Mouse (Mus musculus): ENCODE data around the gene Htt. TPM values are rescaled to one million over a fixed set of nuclear protein-coding genes. Genes with fewer than 3 reads are reported as not detected.
"Not testable (repeated sequence)": the region's sequence is repeated elsewhere in the genome, so short reads cannot be mapped to it uniquely, and the experiment has no call there.

Htt gene
- polyA plus RNA-seq, 1 experiment from 2014 or later = 13.7 TPM

DNA sequence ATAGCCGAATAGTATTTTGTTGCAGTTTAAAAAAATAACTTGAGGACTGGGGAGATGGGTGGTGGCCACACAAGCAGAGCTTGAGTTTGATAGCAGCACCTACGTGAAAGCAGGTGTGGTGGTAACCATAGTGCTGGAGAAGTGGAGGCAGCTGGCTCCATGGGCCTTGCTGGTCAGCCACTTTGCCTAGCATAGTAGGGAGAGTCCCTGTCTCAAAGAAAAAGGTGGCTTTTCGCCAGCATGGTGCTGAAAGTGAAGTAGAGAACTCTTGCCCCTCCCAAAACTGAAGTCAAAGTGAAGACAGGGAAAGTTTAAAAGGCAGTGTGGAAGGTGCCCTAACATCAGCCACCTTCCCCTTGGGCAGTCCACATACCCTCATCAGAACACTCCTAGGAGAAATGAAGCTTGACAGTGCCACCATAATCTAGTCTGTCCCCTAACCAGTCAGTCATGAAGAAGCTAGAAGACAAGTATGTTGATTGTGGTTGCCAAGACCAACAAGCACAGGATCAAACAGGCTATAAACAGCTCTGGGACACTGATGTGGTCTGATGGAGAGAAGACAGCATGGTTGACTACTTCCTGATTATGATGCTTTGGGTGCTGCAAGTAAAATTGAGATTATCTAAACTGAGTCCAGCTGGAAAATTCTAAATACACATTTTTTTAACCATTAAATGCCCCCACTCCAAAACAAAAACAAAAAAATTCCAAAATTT is 61.0 kb downstream of the Htt start:
- no peak overlapping the region for H3K27ac ChIP-seq (replicated peaks; ENCODE audit: low read depth, low read length)
- H3K4me2 ChIP-seq (ENCODE audit: low read depth, low read length) = no peak overlapping the region
- H3K9me3 ChIP-seq (ENCODE audit: control insufficient read depth, low read length) = no peaks in the 10 kb centered on the region
- no peaks in the 10 kb centered on the region for H3K4me1 ChIP-seq (ENCODE audit: control insufficient read depth, insufficient read depth, low read length)
- ATAC-seq (ENCODE audit: low read depth) (no peak), DNase-seq (ENCODE audit: low spot score) (no peak)
- peaks cover 76% of the 10 kb centered on the region for H3K36me3 ChIP-seq (ENCODE audit: control insufficient read depth, insufficient read depth, low read length)
- 84% methylated on average over 3 of the region's 3 CpGs for WGBS
- H3K4me3 ChIP-seq (ENCODE audit: low read depth, low read length) = no peak overlapping the region
- no peak overlapping the region for H3K9ac ChIP-seq (ENCODE audit: low read depth, low read length)
- H3K27me3 ChIP-seq (replicated peaks; ENCODE audit: control insufficient read depth, insufficient read depth, low read length) = no peaks in the 10 kb centered on the region

DNA sequence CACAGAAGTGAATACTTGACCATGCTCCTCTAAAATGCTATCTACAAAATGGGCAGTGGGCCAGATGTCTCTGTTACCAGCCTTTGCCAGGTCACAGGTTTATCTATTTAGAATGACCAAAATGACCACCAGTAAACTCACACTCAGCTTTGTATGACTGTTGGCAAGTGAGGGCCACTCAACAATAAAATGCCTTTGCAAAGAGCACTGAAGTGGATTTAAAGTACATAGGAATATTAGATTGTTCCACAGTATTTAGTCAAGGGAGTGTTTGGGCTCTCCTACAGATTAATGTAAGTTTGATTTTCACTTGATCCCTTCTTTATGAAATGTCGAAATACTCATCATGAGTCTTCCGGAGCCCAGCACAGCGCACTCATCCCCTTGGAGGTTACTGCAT is 92.5 kb downstream of the Htt start:
- H3K4me3 ChIP-seq (ENCODE audit: low read depth, low read length) = no peak overlapping the region
- no peak for DNase-seq (ENCODE audit: low spot score)

DNA sequence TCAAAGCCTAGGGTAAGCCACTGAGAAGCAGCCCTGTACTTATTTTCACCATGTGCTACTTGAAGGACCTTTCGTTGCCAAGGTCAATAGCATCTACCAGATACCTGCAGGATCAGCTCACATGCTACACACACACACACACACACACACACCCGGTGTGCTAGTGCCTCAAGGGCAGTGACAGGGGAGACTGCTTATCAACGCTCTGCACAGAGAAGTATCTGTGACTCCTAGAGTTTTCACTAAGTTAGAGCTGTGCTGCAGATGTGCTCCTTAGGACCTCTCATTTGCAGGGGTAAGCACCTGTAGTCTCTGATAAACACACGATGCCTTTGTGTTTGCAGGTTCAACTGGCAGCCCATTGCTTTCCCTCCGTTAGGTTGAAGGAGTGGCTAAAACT is 103.8 kb downstream of the Htt start:
- 89% methylated on average over 5 of the region's 5 CpGs for WGBS
- Histone ChIP-seq H3K4me1 (ENCODE audit: control insufficient read depth, insufficient read depth, low read length) (no peaks in the 10 kb centered on the region), H3K4me3 (ENCODE audit: low read depth, low read length) (no peak overlapping the region), H3K9me3 (ENCODE audit: control insufficient read depth, low read length) (no peaks in the 10 kb centered on the region), H3K9ac (ENCODE audit: low read depth, low read length) (no peak overlapping the region), H3K27me3 (replicated peaks; ENCODE audit: control insufficient read depth, insufficient read depth, low read length) (no peaks in the 10 kb centered on the region), H3K36me3 (ENCODE audit: control insufficient read depth, insufficient read depth, low read length) (peaks cover 58% of the 10 kb centered on the region), H3K27ac (replicated peaks; ENCODE audit: low read depth, low read length) (no peak overlapping the region), H3K4me2 (ENCODE audit: low read depth, low read length) (no peak overlapping the region)
- no peak for ATAC-seq (ENCODE audit: low read depth)
- no peak for DNase-seq (ENCODE audit: low spot score)

More for the DNA sequence above, 92.5 kb downstream of the Htt start:
- WGBS = 98% methylated on average over 3 of the region's 3 CpGs
- H3K36me3 ChIP-seq (ENCODE audit: control insufficient read depth, insufficient read depth, low read length) = peaks cover 50% of the 10 kb centered on the region
- no peaks in the 10 kb centered on the region for H3K4me1 ChIP-seq (ENCODE audit: control insufficient read depth, insufficient read depth, low read length)
- H3K27ac ChIP-seq (replicated peaks; ENCODE audit: low read depth, low read length) = no peak overlapping the region
- H3K9ac ChIP-seq (ENCODE audit: low read depth, low read length) = no peak overlapping the region
- H3K4me2 ChIP-seq (ENCODE audit: low read depth, low read length) = no peak overlapping the region
- ATAC-seq (ENCODE audit: low read depth) = no peak
- H3K27me3 ChIP-seq (replicated peaks; ENCODE audit: control insufficient read depth, insufficient read depth, low read length) = no peaks in the 10 kb centered on the region
- H3K9me3 ChIP-seq (ENCODE audit: control insufficient read depth, low read length) = no peaks in the 10 kb centered on the region

DNA sequence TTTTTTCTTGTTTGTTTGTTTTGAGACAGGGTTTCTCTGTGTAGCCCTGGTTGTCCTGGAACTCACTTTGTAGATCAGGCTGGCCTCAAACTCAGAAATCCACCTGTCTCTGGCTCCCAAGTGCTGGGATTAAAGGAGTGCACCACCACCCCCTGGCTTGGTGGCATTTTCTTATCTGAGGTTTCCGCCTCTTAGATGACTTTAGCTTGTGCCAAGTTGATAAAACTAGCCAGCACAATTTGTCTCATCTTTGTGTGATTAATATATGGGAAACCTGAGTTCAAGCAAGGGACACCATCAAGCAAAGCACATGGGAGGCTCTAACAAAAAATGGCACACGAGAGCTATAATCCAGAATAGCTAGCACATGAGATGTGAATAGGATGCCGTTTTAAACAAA is 118.8 kb downstream of the Htt start:
- not testable (repeated sequence) for H3K4me2 ChIP-seq (ENCODE audit: low read depth, low read length); H3K9ac ChIP-seq (ENCODE audit: low read depth, low read length); H3K27me3 ChIP-seq (replicated peaks; ENCODE audit: control insufficient read depth, insufficient read depth, low read length); H3K4me3 ChIP-seq (ENCODE audit: low read depth, low read length); DNase-seq (ENCODE audit: low spot score); H3K9me3 ChIP-seq (ENCODE audit: control insufficient read depth, low read length); ATAC-seq (ENCODE audit: low read depth); H3K27ac ChIP-seq (replicated peaks; ENCODE audit: low read depth, low read length); H3K4me1 ChIP-seq (ENCODE audit: control insufficient read depth, insufficient read depth, low read length)
- WGBS = 94% methylated on average over 3 of the region's 3 CpGs
- H3K36me3 ChIP-seq (ENCODE audit: control insufficient read depth, insufficient read depth, low read length) = peaks cover 88% of the 10 kb centered on the region

DNA sequence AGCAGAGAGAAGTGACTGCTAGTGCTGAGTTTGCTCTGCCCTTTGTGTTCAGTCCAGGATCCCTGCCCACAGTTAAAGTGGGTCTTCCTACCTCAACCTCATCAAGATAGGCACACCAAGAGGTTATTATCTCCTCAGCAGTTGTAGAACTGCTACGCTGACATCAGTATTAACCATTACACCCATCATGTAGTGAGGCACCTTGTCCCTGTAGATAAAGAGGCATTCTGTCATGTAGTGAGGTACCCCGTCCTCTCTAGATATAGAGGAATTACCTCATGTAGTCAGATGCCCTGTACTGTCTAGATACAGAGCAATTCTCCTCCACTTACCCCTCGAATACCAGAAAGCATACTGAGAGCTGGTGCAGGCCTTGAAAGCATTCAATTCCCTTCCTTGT is 119.5 kb downstream of the Htt start:
- H3K9me3 ChIP-seq (ENCODE audit: control insufficient read depth, low read length) = no peaks in the 10 kb centered on the region
- WGBS = 96% methylated on average over 3 of the region's 3 CpGs
- H3K27ac ChIP-seq (replicated peaks; ENCODE audit: low read depth, low read length) = no peak overlapping the region
- H3K4me1 ChIP-seq (ENCODE audit: control insufficient read depth, insufficient read depth, low read length) = no peaks in the 10 kb centered on the region
- ATAC-seq (ENCODE audit: low read depth) = no peak
- peaks cover 89% of the 10 kb centered on the region for H3K36me3 ChIP-seq (ENCODE audit: control insufficient read depth, insufficient read depth, low read length)
- no peak overlapping the region for H3K4me3 ChIP-seq (ENCODE audit: low read depth, low read length)
- no peak for DNase-seq (ENCODE audit: low spot score)
- H3K27me3 ChIP-seq (replicated peaks; ENCODE audit: control insufficient read depth, insufficient read depth, low read length) = no peaks in the 10 kb centered on the region
- no peak overlapping the region for H3K9ac ChIP-seq (ENCODE audit: low read depth, low read length)
- no peak overlapping the region for H3K4me2 ChIP-seq (ENCODE audit: low read depth, low read length)

DNA sequence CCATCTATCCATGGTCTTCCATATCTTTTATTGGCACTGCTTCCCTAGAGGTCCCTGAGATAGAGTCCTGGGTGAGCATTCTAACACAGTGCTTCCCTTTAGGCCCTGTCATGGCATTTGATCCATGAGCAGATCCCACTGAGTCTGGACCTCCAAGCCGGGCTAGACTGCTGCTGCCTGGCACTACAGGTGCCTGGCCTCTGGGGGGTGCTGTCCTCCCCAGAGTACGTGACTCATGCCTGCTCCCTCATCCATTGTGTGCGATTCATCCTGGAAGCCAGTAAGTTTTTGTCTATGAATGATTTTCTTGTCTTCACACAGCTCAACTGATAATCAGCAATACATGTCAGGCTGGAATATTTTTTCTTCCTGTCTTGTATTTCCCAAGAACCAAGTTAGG is 123.7 kb downstream of the Htt start:
- Histone ChIP-seq H3K4me3 (ENCODE audit: low read depth, low read length) (no peak overlapping the region), H3K27me3 (replicated peaks; ENCODE audit: control insufficient read depth, insufficient read depth, low read length) (no peaks in the 10 kb centered on the region), H3K9ac (ENCODE audit: low read depth, low read length) (no peak overlapping the region), H3K4me1 (ENCODE audit: control insufficient read depth, insufficient read depth, low read length) (no peaks in the 10 kb centered on the region), H3K4me2 (ENCODE audit: low read depth, low read length) (no peak overlapping the region), H3K9me3 (ENCODE audit: control insufficient read depth, low read length) (no peaks in the 10 kb centered on the region), H3K27ac (replicated peaks; ENCODE audit: low read depth, low read length) (no peak overlapping the region), H3K36me3 (ENCODE audit: control insufficient read depth, insufficient read depth, low read length) (peaks cover 86% of the 10 kb centered on the region)
- no peak for DNase-seq (ENCODE audit: low spot score)
- ATAC-seq (ENCODE audit: low read depth) = no peak
- 83% methylated on average over 3 of the region's 3 CpGs for WGBS

DNA sequence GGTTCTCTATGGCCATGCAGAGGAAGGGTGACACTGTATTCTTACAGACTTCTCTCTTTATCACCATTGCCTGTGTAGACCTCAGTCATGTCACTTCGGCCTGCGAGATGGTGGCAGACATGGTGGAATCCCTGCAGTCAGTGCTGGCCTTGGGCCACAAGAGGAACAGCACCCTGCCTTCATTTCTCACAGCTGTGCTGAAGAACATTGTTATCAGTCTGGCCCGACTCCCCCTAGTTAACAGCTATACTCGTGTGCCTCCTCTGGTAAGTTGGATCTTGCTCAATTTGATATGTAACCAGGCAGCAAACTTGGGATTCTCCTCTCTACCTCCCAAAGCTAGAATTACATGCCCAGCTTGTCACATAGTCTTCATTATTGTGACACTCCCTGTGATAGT is 127.7 kb downstream of the Htt start:
- H3K4me2 ChIP-seq (ENCODE audit: low read depth, low read length) = no peak overlapping the region
- no peaks in the 10 kb centered on the region for H3K9me3 ChIP-seq (ENCODE audit: control insufficient read depth, low read length)
- H3K36me3 ChIP-seq (ENCODE audit: control insufficient read depth, insufficient read depth, low read length) = peaks cover 90% of the 10 kb centered on the region
- DNase-seq (ENCODE audit: low spot score) = no peak
- H3K9ac ChIP-seq (ENCODE audit: low read depth, low read length) = no peak overlapping the region
- 89% methylated on average over 4 of the region's 4 CpGs for WGBS
- no peaks in the 10 kb centered on the region for H3K4me1 ChIP-seq (ENCODE audit: control insufficient read depth, insufficient read depth, low read length)
- H3K27me3 ChIP-seq (replicated peaks; ENCODE audit: control insufficient read depth, insufficient read depth, low read length) = no peaks in the 10 kb centered on the region
- no peak overlapping the region for H3K4me3 ChIP-seq (ENCODE audit: low read depth, low read length)
- no peak overlapping the region for H3K27ac ChIP-seq (replicated peaks; ENCODE audit: low read depth, low read length)
- no peak for ATAC-seq (ENCODE audit: low read depth)

DNA sequence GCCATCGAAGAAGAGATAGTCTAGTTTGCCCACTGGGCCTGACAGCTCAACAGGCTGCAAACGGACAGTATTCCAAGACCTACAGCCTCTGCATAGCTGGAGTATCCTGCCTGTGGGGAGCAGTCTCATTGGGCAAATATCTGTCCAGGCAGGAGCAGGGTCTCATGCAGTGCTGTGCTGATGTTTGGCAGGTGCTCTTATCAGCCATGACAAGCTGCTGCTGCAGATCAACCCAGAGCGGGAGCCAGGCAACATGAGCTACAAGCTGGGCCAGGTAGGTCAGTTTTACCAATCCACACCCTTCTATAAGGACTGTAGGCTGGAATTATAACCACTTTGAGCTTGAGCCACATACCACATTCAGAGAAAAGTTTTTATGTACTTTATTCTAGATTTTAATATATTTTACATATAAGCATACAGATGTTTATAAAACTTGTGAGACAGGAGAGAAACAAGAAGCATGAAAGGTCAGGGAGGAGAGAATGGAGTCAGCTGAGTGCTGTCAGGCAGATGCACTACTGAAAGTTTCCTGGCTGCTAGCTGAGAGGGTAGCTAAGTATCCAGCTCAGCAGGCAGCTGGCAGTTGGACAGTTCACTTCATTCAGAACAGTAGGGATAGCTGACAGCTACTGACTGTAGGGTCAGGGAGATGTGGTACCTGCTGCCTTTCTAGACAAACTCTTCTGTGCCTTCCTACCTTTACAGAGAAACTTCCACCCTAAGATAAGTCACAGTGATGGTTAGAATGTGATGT is 135.3 kb downstream of the Htt start:
- H3K4me3 ChIP-seq (ENCODE audit: low read depth, low read length) = no peak overlapping the region
- H3K9ac ChIP-seq (ENCODE audit: low read depth, low read length) = no peak overlapping the region
- peaks cover 90% of the 10 kb centered on the region for H3K36me3 ChIP-seq (ENCODE audit: control insufficient read depth, insufficient read depth, low read length)
- no peaks in the 10 kb centered on the region for H3K27me3 ChIP-seq (replicated peaks; ENCODE audit: control insufficient read depth, insufficient read depth, low read length)
- no peaks in the 10 kb centered on the region for H3K9me3 ChIP-seq (ENCODE audit: control insufficient read depth, low read length)
- 77% methylated on average over 3 of the region's 3 CpGs for WGBS
- DNase-seq (ENCODE audit: low spot score) (no peak), ATAC-seq (ENCODE audit: low read depth) (no peak)
- no peaks in the 10 kb centered on the region for H3K4me1 ChIP-seq (ENCODE audit: control insufficient read depth, insufficient read depth, low read length)
- no peak overlapping the region for H3K27ac ChIP-seq (replicated peaks; ENCODE audit: low read depth, low read length)
- H3K4me2 ChIP-seq (ENCODE audit: low read depth, low read length) = no peak overlapping the region

Data from embryonic facial prominence, embryonic 14.5 days (tissue).